Mouse (Mus musculus): ENCODE measurements around the gene Akr1d1.

Gene Akr1d1

DNA sequence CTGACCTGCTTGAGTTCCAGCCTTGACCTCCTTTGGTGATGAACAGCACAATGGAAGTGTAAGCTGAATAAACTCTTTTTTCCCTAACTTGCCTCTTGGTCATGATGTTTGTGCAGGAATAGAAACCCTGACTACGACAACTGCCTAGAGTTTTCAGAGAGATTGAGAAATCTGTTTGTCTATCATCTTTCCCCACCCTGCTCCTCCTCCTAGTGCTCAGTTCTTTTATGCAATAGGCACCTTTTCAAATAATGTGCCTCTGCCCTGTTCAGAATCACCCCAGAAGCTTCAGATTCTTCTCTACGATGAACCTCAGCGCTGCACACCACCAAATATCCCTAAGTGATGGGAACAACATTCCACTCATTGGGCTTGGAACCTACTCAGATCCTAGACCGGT is at the start of gene Akr1d1:
Gene Akr1d1, plus strand, starts transcription at position 234 of the 400 bp plus-strand sequence.
- no peak for DNase-seq (ENCODE audit: low spot score in 2 of 2)

DNA sequence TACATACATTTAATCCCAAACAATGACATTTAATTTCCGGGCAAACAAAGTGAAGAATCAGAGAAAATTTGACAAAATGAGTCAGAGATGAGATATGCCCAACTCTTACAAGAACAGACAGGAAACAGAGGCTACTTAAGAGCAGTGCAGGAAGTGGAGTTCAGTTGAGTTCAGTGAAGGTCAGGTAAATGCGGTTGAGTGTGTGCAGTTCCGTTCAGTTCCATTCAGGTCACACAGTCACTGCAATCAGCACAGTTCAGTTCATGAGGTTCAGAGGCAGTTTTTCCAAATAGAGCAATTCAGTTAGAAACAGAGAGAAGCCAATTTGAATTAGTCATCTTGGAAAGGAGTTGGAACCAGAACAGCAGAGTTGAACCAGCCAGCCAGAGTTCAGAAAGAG is 48.8 kb upstream of the Akr1d1 start:
- DNase-seq (ENCODE audit: low spot score in 2 of 2) = no peak

DNA sequence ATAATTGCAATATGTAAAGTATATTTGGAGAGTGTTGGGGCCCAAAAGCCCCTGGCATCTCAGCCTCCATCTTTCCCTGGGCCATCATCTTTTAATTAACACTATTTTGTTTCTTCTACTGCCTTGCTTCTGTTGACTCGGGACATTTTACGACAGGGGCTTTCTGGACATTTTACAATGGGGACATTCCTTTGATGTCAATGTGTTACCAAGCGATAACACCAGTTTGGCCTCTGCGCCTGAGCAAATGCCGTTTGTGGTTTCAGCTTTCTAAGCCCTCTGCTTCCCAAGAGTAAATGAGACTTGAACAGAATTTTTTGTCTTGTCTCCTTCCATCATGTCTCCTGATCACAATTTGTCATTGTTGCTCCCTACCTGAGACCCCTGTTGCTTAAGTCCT is 46.7 kb upstream of the Akr1d1 start:
- DNase-seq (ENCODE audit: low spot score in 2 of 2) = no peak

DNA sequence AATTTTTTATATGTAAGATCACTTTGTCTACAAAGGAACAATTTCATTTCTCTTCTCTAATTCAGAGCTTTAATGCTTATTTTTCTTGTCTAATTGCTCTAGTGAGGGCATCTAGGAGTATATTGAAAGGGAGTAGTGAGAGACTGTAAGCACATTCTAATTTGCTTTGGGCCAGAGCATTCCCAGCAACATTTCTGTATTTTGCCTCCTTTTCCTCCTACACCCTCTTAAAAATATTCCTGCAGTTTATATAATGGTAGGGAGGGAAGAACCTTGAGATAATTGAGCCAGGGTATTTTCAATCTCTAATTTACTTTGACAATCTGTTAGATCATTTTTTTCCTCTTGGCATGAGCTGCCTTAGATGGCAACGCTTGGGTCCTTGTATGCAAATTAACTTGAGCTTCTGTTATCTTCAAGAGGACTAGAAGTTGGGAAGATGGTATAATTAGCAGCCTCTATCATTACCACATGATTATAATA is 45.3 kb upstream of the Akr1d1 start:
- DNase-seq (ENCODE audit: low spot score in 2 of 2) = no peak

DNA sequence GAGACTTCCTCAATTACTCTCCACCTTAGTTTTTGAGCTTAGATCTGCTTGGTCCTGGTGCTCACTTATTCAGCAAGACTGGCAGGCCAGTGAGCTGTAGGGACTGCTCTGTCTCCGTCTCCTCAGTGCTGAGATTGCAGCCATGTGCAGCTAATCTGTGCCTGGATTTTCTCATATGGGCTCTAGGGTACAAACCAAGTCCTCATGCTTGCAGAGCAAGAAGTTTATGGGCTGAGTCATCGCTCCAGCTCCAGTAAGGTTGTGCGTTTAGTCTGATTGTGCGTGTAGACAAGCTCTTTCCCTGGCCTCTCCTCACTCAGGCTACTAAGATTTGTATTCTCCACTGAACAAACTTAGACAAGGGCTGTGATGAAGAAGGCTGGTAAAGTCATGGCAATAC is 43.5 kb upstream of the Akr1d1 start:
- DNase-seq (ENCODE audit: low spot score in 2 of 2) = no peak

DNA sequence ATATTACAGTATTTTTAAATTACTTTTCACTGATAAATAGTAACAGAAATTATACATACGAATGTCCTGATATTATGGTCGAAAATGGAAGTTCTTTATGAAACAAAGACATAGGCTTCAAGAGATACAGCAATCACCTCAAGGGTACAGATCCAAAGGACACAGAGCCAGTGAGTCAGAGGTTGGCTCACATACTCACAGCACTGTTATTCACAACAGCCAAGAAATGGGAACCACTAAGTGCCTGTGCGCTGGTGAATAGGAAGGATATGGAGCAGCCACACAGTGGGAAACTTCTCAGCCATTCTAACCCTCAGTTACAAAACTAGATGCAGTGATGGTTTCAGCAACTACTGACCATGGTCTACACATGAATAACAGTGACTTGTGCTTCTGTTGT is 37.7 kb upstream of the Akr1d1 start:
- DNase-seq (ENCODE audit: low spot score in 2 of 2) = no peak

DNA sequence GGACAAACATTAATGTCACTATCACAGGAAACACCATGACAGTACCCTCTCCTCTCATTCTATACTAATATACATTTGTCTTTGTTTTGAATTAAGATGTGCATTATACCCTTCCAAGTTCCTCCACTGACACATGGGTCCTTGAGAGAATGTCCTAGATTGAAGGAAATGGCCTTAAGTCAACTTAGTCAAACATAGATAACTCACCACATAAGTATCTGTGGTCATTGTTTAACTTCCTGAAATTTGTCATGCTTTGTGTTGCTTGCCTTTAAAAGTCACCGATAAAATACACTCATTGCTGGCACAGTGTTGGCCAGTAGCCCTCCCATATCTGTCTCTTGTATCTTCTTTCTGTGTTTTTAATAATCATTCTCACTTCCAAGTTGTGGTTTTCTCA is 35.0 kb upstream of the Akr1d1 start:
- DNase-seq (ENCODE audit: low spot score in 2 of 2) = no peak

DNA sequence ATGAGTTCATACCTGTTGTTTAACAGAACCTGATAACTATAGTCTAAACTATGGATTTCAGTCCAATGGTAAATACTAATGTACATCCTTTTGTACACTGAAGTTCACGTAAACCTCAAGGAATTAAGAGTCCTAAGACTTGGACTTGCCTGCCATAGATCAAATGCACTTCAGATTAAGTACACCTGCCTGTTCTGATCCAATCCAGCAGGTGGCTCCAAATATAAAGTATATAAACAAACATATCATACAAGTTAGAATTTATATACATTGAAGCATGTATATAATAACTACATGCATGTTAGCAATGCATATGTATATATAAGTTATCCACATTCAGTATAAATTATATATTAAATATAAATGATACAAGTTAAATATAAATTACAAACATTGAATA is 33.1 kb upstream of the Akr1d1 start:
- DNase-seq (ENCODE audit: low spot score in 2 of 2) = no peak

DNA sequence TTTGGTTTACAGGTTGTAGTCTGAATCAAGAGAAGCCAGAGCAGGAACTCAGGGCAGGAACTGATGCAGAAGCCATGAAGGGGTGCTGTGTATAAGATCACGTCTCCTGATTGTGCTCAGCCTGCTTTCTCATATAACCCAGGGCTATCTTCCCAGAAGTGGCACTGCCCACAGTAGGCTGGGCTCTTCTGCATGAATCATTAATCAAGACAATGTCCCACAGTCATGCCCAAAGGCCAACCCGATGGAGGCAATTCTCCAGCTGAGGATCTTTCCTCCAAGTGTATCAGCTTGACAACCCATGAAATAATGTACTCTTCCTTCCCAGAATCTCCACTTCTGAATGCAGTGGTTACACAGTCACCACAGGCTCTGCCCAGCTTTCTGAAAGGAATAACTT is 24.4 kb upstream of the Akr1d1 start:
- no peak for DNase-seq (ENCODE audit: low spot score in 2 of 2)

DNA sequence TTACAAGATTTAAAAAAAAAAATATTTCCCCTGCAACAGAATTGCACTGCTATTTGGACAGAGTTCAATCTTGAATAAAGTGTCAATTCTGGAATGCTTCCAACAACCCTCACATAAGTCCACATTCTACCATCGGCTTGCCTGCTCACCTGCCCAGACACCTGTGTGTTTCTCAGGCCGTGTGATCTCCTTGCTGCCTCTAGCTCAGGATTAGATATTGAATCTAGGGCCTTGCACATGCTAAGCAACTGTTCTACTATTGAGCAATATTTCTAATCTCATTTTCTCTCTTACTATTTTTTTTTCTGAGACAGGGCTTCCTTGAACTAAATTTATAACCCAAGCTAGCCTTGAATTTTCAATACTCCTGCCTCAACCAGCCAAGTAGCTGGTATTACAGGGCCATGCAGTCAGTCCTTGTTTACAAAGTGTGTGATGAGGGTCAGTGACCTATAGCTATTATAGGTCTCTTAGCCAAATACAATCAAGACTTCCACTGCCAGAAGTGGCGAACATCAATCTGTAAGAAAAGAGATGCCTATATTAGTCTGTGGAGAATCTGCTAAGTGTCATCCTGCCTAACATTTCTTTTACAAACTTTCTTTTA is 23.0 kb upstream of the Akr1d1 start:
- DNase-seq (ENCODE audit: low spot score in 2 of 2) = no peak

DNA sequence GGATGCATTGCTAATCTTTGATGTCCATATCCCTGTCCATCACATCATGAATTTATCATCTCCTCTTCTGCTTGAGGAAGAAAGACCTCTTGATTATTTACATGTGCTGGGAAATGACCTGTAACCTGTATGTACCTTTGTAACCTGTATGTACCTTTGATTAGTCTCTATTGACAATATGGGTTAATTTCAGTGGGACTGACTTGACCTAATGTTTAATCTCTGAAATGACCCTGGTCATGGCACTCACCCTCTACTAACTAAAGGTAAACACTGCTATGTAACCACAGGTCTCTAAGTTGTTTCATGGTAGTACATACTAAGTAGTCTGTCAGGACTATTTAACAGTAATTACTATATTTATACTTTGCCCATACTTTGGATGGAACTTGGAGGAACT is 19.2 kb upstream of the Akr1d1 start:
- no peak for DNase-seq (ENCODE audit: low spot score in 2 of 2)

DNA sequence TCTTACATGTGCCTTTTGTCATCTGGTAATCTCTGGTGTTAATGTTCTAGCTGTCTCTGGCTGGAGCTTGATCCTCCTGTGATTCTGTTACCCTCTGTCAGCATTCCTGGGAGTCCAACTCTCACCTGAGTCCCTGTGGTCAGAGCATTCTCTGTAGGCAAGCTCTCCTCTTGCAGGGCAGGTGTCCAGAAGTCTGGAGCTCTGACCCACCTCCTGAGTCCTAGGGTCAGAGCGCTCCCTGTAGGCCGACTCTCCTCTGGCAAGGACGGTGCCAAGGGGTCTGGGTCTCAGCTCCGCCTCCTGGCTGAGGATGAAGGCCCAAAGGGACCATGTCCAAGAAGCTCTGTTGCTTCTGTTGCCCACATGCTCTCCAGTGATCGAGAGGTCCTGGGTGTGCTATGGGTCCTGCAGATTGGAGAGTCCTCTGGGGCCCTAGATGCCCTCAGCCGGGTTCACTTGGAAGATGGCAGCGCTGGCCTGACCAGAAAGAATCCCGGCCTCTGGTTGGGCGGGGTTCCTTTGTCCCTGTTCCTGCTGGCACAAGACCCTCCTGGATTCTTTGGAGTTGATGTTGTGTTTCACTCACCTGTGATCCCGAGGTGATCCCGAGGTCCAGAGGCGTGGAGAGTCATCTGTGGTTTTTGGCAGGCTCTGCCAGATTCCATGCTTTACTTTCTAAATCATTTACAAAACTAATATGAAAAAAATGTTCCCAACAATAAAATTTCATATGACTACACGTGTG is 9.2 kb upstream of the Akr1d1 start:
- no peak for DNase-seq (ENCODE audit: low spot score in 2 of 2)

DNA sequence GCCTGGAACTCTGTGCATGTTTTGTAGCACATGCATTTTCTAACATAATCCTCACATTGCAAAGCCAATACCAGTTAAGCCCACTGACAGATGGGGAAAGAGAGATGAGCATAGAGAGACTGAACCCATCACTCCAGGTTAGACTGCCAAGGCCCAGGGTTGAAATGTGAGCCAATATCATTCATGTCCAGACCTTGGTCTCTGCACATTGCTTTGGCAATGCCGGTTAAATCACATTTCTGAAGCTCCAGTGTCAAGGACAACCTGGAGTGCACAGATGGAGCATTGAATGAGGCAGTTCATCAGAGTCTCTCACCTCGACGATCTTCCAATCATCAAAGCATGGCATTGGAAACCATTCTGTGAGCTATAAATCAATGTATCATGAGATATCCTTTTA is 2.1 kb downstream of the Akr1d1 start:
- no peak for DNase-seq (ENCODE audit: low spot score in 2 of 2)

DNA sequence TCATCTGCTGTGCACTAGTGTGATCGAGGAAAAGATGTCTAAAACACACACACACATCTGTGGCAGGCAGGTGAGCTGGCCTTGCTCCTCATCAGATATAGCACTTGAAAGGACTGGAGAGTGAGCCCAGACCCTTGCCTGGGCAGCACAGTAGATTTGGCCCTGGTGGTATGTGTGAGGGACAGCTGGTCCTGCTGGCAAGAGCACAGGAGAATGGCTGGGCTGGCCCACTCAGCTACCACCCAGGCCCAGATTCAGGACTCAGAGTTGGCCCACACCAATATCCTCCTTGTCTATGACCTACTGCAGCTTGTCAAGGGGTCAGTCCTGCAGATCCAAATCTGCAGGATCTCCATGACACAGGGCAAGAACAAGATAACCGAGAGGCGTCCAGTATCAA is 6.9 kb downstream of the Akr1d1 start:
- no peak for DNase-seq (ENCODE audit: low spot score in 2 of 2)

DNA sequence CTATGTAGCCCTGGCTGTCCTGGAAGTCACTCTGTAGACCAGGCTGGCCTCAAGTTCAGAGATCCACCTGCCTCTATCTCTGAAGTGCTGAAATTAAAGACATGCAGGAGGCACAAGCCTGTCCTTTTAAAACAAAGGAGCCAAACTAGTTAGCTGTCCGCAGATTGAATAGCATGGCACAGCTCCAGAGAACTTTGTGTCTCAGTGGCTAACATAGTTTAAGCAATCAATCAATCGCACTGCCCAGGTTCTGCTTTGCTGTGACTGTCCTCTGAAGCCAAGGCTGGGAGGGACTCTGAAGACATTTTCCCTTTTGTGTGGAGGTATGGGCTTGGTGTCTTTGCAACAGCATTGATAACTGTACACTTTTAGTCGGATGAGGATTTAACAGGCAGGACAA is 7.8 kb downstream of the Akr1d1 start:
- no peak for DNase-seq (ENCODE audit: low spot score in 2 of 2)

DNA sequence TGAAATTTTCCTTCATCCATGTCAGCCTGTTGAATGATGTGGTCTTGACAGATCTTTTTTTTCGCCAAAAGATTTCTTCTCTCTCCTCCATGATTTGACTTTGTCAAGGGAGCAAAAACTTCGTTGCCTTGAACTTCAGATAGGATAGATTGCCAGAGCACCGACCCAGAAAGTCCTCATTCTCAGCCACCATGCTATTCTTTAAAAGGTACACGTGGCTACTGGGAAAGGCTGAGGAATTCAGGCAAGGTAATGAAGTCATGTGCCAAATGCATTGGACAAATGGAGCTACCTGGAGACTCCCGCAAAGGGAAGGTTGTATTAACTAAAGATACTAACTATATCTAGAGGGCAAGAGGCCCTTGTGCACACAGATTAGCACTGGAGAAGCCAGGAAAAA is 8.8 kb downstream of the Akr1d1 start:
- no peak for DNase-seq (ENCODE audit: low spot score in 2 of 2)

DNA sequence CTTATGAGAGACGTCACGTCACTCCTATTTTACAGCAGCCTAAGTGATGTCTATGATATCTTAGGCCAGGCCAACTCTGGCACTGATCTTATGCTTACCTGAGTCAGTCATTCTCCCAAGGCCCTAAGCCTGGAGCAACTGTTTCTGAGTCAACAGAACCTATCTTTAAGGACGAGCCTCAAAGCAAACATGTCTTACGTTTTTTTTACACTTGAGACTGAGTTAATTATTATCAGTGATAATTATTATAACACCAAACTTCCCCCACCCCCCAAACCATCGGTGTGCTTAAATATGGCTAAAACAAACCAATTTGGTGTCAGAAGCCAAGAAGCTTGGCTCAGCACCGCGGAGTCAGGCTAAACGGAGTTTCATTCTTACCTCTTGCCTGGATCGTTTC is 9.4 kb downstream of the Akr1d1 start:
- no peak for DNase-seq (ENCODE audit: low spot score in 2 of 2)

DNA sequence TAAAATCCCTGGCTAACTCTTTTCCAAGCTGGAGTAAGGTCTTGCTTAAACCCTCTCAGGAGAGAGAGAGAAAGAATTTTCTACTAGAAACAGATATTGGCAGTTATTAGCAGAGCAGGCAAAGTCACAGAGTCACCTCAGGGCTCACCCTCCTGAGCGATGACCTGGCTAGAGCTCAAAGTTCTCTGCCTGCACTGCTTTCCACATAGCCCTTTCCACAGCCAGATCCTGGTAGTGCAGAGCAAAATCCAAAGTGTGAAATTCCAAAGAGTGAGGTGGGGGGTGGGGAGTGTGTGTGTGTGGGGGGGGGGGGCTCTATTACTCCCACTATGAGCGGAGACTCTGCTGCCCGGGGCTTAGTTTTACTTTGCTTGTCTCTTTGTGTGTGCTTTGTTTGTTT is 10.1 kb downstream of the Akr1d1 start:
- DNase-seq (ENCODE audit: low spot score in 2 of 2) = no peak

DNA sequence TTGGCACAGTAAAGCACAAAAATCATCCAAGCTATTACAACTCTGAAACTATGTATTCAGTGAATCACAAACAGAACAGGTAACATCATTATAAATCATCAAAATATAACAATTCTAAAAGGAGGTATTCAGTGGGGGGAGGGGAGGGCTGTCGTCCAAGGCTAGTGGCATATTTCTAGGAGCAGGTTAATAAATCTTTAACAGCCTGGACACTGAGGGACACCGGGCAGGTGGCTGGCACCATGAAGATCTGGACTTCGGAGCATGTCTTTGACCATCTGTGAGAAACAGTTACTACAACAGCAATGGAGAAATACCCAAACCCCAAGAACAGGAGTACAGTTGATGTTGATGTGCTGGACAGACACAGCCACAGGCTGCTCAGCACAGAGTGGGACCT is 11.2 kb downstream of the Akr1d1 start:
- DNase-seq (ENCODE audit: low spot score in 2 of 2) = no peak

DNA sequence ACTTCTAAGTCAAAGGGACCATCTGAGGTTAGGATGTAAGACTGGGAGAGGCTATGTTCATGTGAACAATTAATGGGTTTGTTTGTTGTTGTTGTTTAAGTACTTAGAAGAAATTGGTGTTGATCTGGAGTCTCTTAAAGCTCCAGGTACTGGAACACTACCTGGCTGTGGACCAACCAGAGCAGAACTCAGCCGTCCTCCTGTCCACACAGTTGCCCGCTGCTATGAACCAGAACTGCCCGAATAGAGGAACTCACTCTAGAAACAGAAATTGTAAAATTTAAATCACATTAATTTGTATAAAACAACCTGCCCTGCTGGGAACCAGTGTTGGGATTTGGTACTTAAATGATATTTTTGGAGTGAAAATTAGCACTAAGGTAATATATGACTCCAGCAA is 12.2 kb downstream of the Akr1d1 start:
- DNase-seq (ENCODE audit: low spot score in 2 of 2) = no peak

DNA sequence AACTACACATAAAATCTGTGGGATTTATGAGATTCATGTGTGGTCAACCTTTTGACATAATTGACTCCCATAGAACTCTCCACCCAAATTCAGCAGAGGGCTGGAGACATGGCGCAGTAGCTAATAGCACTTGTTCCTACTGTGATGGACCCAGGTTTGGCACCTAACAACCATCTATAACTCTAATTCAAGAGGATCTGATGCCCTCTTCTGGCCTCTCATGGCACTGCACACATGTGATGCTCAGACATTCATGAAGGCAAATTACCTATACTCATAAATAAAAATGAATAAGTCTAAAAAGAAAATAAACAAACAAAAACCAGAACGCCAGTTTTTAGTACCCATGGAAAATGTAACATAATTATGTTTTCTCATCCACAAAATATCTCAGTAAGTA is 22.8 kb downstream of the Akr1d1 start:
- DNase-seq (ENCODE audit: low spot score in 2 of 2) = no peak

DNA sequence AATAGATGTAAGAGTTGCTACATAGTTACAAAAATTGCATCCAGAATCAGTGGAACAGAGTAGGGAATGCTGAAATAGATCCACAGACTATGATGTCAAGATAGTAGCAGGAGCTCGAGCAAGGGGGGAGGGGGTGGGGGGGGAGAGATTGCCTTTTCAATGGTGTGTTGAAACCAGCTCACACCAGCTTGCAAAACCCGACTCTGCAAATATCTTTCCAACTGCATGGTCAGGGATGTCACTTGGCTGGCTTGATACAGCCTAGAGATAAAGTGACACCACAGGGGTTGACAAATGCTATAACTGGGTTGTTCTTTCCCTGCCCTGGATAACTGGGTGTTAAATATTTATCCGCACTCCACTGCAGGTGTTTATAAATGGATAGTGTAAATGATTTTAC is 24.0 kb downstream of the Akr1d1 start:
- no peak for DNase-seq (ENCODE audit: low spot score in 2 of 2)

DNA sequence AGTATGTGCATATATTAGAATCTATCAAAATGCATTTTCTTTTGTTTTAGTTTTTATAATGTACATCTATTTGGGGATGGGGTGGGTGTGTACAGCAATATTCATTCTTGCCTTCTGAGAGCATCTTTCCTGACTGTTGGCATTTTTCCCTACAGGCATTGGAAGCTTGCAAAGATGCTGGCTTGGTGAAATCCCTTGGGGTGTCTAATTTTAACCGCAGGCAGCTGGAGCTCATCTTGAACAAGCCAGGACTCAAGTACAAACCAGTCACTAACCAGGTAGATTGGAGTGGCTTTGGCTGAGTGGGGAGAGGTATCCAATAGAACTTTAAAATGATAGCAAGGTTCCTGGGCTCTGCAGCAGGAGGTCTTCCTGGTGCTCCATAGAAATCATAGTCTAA is 24.4 kb downstream of the Akr1d1 start:
- DNase-seq (ENCODE audit: low spot score in 2 of 2) = no peak

DNA sequence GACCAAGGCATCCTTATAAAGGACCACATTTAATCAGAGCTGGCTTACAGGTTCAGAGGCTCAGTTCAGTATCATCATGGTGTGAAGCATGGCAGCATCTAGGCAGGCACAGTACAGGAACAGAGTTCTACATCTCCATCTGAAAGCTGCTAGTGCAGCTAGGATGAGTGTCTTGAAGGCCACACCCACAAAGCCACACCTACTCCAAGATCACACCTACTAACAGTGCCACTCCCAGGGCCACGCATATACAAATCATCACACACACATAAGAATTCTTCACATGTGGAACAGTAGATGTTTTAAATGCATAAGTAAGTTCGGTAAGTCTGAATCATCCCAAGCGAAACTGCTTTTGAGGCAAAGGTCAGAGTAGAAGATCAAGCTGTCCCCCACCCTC is 33.9 kb downstream of the Akr1d1 start:
- no peak for DNase-seq (ENCODE audit: low spot score in 2 of 2)

All from frontal cortex, postnatal 25 days (tissue).